Mouse (Mus musculus) lung, embryonic 15.5 days (tissue): ENCODE data around the gene Ubl7. TPM values are rescaled to one million over a fixed set of nuclear protein-coding genes. Genes with fewer than 3 reads are reported as not detected.

Source experiments
- ATAC-seq: fragments of 200-750 bp; cut with Nextera tagmentation; 2 replicates; pipeline ENCODE4 v1.8.0; 2017; ENCODE audit warnings: moderate number of reproducible peaks, borderline replicate concordance; ENCODE audit not compliant: low FRiP score, low TSS enrichment; ENCODE audit errors: extremely low read depth
- H3K27ac ChIP-seq: fragments of 300-500 bp; sonication (generic); 2 replicates; pipeline ENCODE4 v1.5.1; 2015; ENCODE audit warnings: moderate library complexity, mild to moderate bottlenecking, inconsistent platforms
- H3K27me3 ChIP-seq: fragments of 300-500 bp; sonication (generic); 2 replicates; pipeline ENCODE4 v1.6.1; 2015; ENCODE audit warnings: inconsistent platforms
- H3K36me3 ChIP-seq: fragments of 300-500 bp; sonication (generic); 2 replicates; pipeline ENCODE4 v1.6.1; 2015; ENCODE audit warnings: inconsistent platforms
- H3K4me1 ChIP-seq: fragments of 300-500 bp; sonication (generic); 2 replicates; pipeline ENCODE4 v1.6.1; 2015; ENCODE audit warnings: inconsistent platforms
- H3K4me2 ChIP-seq: fragments of 300-500 bp; sonication (generic); 2 replicates; pipeline ENCODE4 v1.6.1; 2015; ENCODE audit warnings: inconsistent platforms, mild to moderate bottlenecking, moderate library complexity
- H3K4me3 ChIP-seq: fragments of 300-500 bp; sonication (generic); 2 replicates; pipeline ENCODE4 v1.5.1; 2015; ENCODE audit warnings: mild to moderate bottlenecking, inconsistent platforms
- H3K9ac ChIP-seq: fragments of 300-500 bp; sonication (generic); 2 replicates; pipeline ENCODE4 v1.6.1; 2015; ENCODE audit warnings: inconsistent platforms
- H3K9me3 ChIP-seq: fragments of 300-500 bp; sonication (generic); 2 replicates; pipeline ENCODE4 v1.6.1; 2016; ENCODE audit warnings: inconsistent platforms
- WGBS: fragments of 180-500 bp; shearing (Covaris S2); methylation state at CpG from one replicate; pipeline ENCODE4 v1.1.7; 2015; 5-methylcytosine and 5-hydroxymethylcytosine counted together
- polyA plus RNA-seq: library from polyadenylated mRNA; unstranded; fragments of >200 nt; fragmentation: Nextera tagmentation; extraction: Ambion mirVana; gene quantifications from 2 replicates; pipeline ENCODE4 v1.2.1, GENCODE M21; 2015

The Ubl7 gene
- polyA plus RNA-seq, 1 experiment from 2014 or later = 112 TPM

DNA sequence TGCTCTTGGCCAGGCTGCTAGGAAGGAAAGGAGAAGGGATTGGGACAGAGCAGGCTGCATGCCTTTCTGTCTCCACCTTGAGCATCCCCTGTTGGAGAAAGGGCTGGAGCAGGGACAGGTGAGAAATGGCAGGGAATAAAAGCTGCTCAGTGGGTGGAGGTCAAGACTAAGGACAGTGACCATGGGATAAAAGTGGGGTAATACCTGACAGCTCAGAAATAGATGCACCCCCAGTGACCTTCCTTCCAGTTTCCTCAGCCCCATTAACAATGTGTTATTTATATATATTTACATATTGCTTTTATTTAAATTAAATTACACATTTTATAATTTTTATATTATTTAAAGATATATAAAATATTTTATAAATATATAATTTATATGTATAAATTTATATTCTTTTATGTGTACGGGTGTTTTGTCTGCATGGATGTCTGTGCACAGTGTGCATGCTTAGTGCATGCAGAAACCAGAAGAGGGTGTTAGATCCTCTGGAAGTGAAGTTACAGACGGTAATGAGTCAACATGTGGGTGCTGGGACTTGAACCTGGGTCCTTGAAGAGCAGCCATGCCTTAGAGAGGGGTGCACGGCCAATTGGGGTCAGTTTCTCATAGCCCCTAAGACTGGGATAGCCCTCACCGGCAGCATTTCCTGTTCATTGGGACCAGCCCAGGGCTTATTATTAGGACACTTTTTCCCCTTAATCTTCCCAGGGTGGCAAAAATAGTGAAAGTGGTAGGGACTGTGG is 52.6 kb downstream of the Ubl7 start:
- Histone ChIP-seq H3K27me3 (no peaks in the 10 kb centered on the region), H3K36me3 (no peaks in the 10 kb centered on the region), H3K4me2 (no peak overlapping the region), H3K9me3 (no peaks in the 10 kb centered on the region), H3K27ac (no peak overlapping the region), H3K4me3 (no peak overlapping the region), H3K9ac (no peak overlapping the region), H3K4me1 (peaks cover 11% of the 10 kb centered on the region)
- ATAC-seq = no peak
- WGBS = 78% methylated on average over 4 of the region's 4 CpGs

DNA sequence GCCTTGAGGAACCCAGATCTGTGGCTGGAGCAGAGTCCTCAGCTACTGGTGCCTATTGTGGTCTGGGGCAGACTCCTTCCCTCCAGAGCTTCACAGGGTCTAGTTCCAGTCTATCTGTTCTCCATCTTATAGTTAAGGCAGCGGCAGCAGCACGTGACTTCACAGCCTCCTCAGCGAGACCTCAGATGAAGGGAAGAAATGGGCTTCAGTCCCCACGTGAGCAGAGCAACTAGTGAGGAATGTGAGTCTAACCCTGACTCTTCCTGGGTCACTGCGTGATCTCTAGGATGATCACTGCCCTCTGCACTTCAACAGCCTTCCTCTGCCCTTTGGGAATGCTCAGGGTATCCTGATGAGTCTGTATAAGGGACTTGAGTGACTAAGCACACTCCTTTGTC is 53.2 kb downstream of the Ubl7 start:
- Histone ChIP-seq H3K4me1 (peaks cover 11% of the 10 kb centered on the region), H3K27me3 (no peaks in the 10 kb centered on the region), H3K4me2 (no peak overlapping the region), H3K4me3 (no peak overlapping the region), H3K9ac (no peak overlapping the region), H3K36me3 (no peaks in the 10 kb centered on the region), H3K27ac (no peak overlapping the region), H3K9me3 (no peaks in the 10 kb centered on the region)
- 72% methylated on average over 5 of the region's 5 CpGs for WGBS
- no peak for ATAC-seq

GRCm38 (mm10) chr9:57964528-57965250 is 53.9 kb downstream of the Ubl7 start:
- H3K27me3 ChIP-seq = no peaks in the 10 kb centered on the region
- H3K9ac ChIP-seq = no peak overlapping the region
- 76% methylated on average over 6 of the region's 6 CpGs for WGBS
- H3K4me2 ChIP-seq = no peak overlapping the region
- no peak overlapping the region for H3K4me3 ChIP-seq
- peak overlapping the region; percentile 37; the same call in 1 of the 2 replicates for H3K27ac ChIP-seq
- no peaks in the 10 kb centered on the region for H3K9me3 ChIP-seq
- H3K4me1 ChIP-seq = peaks cover 11% of the 10 kb centered on the region
- no peak for ATAC-seq
- no peaks in the 10 kb centered on the region for H3K36me3 ChIP-seq

DNA sequence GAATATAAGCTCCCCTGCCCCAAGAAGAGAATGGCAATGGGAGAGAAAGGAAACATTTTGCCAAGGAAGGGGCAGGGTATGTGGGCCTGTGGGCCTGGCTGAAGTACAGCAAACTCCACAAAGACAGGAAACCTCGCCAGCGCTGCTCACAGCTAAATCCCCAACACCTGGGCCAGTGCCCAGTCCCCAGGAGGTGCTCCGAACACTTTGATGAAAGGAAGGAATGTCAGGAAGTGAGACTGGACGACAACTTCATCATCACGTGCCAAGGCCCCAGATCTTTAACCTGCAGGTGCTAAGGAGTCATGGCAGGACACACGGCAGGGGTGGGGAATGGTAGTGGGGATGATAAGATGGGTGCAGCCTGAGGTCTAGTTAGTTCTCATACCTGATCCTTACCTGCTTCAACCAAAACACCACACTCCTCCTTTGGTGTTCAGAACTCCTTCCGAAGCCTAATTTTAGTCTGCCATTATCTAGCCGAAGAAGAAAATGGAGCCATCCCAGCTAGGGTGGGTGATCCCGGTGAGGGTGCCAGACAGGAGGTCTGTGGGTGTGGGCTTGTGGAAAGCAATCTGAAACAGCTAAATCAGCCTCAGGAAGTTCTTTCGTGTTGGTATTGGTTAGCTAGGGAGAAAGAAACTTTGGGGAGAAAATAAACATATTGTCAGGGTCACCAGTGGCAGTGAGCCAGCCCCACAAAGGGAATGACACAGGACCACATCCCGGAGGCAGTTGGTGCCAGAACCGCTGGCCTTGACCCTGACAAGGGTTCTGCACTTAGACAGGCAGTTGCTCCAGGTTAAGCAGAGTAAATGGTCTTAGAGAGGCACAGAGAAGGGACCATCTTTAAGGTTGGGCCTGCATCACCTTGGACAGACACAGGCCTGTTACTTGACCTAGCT is 54.8 kb downstream of the Ubl7 start:
- H3K4me2 ChIP-seq = no peak overlapping the region
- H3K4me1 ChIP-seq = peaks cover 11% of the 10 kb centered on the region
- H3K9me3 ChIP-seq = no peaks in the 10 kb centered on the region
- H3K27ac ChIP-seq = peak overlapping the region; percentile 37; the same call in 1 of the 2 replicates
- no peak for ATAC-seq
- no peaks in the 10 kb centered on the region for H3K36me3 ChIP-seq
- no peak overlapping the region for H3K9ac ChIP-seq
- no peaks in the 10 kb centered on the region for H3K27me3 ChIP-seq
- H3K4me3 ChIP-seq = no peak overlapping the region
- 44% methylated on average over 12 of the region's 12 CpGs for WGBS

DNA sequence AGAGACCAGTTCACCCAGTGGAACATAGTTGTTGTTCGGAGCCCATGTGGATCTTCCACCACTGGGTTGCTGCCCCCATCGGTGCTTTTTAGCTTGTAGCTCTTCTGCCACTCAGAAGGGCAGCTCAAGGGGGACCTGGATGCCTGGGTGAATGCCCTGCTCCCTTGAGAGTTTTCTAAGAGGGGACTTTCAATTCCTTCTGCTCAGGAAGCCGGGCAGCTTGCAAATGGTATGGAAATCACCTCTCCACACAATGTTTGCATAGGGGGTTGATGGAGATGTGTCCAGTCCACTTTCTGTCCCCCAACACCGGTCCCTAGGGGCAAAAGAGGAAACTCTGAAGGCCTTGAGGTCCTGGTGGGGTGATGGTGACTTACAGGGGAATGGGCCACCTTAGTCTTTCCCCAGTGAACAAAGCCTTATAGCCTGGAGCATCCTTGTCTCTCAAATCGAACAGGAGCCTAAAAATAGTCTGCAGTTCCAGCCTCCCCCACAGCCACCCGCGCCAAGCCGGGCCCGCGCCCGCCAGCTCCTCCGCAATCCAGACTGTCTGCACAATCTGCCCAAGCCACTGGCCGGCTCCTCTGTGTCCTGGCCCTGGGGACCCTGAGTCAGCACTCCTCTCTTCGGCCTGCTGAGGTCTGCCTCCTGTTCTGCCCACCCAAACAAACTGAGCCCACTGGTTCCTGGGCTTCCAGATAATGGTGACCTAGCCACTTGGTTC is 56.6 kb downstream of the Ubl7 start:
- ATAC-seq = no peak
- Histone ChIP-seq H3K4me2 (no peak overlapping the region), H3K27ac (no peak overlapping the region), H3K4me3 (no peak overlapping the region), H3K36me3 (no peaks in the 10 kb centered on the region), H3K9ac (no peak overlapping the region), H3K27me3 (no peaks in the 10 kb centered on the region), H3K9me3 (no peaks in the 10 kb centered on the region), H3K4me1 (peaks cover 15% of the 10 kb centered on the region)
- 69% methylated on average over 14 of the region's 14 CpGs for WGBS

DNA sequence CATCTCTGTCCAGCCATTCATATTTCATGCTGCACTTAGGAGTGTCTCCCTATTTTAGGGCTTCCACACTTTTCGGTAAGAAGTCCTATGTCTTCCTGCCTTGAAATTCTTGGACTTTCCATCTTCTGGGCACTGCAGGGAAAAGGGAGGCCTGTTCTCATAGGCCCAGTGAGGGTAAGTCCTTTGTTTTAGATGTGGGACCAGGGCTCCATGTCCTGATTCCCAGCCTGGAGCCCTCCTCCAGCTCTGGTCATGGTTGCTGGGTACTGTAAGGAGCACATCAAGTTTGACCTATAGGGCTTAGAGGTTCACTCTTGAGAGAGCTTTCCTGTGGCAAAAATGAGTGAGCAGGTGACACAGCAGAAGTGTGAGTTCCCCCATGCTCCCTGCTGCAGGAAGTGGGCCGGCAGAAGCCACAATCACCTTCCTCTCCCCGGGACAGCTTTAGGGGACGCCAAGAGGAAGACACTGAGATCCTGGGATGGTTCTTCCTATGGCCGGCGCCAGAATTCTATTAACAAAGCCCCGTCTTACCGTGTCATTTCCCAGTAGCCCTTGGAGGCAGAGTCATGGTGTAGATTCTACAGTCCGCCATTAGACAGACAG is 57.5 kb downstream of the Ubl7 start:
- no peak overlapping the region for H3K4me3 ChIP-seq
- ATAC-seq = no peak
- H3K27me3 ChIP-seq = no peaks in the 10 kb centered on the region
- WGBS = 76% methylated on average over 9 of the region's 9 CpGs
- H3K4me1 ChIP-seq = peaks cover 20% of the 10 kb centered on the region
- H3K36me3 ChIP-seq = no peaks in the 10 kb centered on the region
- H3K27ac ChIP-seq = no peak overlapping the region
- no peak overlapping the region for H3K9ac ChIP-seq
- no peaks in the 10 kb centered on the region for H3K9me3 ChIP-seq
- H3K4me2 ChIP-seq = no peak overlapping the region

GRCm38 (mm10) chr9:57968783-57969542 is 58.2 kb downstream of the Ubl7 start:
- H3K9me3 ChIP-seq = no peaks in the 10 kb centered on the region
- no peak overlapping the region for H3K4me2 ChIP-seq
- no peak overlapping the region for H3K9ac ChIP-seq
- H3K27me3 ChIP-seq = no peaks in the 10 kb centered on the region
- WGBS = 85% methylated on average over 8 of the region's 8 CpGs
- H3K4me3 ChIP-seq = no peak overlapping the region
- ATAC-seq = no peak
- H3K4me1 ChIP-seq = peaks cover 20% of the 10 kb centered on the region
- no peaks in the 10 kb centered on the region for H3K36me3 ChIP-seq
- no peak overlapping the region for H3K27ac ChIP-seq

DNA sequence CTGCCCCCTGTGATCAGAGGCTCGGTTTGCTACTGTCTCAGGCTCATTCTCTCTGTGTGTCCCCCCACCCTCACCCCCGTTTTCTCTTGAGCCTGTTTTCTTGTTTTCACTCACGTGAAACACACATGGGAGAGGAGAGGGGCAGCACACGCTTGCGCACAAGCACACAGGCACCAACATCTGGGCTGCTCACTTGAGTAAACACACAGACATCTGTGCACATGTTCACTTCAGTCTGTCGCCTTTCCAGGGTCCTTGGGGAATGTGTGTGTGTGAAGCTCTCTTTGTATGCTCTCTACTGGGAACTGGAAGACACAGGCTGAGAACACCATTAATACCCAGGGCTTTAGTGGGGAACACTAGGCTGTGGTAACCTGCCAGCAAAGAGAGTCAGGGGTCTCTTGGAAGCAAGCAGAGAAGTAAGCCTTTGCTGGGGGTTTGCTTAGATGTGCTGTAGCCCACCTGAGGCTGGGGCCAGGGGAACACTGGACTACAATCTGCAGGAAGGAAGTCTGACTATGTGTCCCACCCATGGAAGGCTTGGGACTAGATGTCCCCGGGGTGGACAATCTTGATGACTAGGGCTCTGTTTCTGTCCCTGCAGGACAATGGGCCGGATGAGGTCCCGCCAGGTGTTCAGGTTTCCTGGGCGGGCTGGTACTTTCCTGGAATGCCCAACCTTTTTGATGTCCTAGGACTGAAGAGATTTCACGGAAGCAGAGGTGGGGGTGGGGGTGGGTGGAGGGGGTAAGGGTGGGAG is 59.1 kb downstream of the Ubl7 start:
- no peaks in the 10 kb centered on the region for H3K36me3 ChIP-seq
- H3K4me2 ChIP-seq = no peak overlapping the region
- ATAC-seq = no peak
- no peaks in the 10 kb centered on the region for H3K27me3 ChIP-seq
- H3K9me3 ChIP-seq = no peaks in the 10 kb centered on the region
- peaks cover 18% of the 10 kb centered on the region for H3K4me1 ChIP-seq
- H3K4me3 ChIP-seq = no peak overlapping the region
- WGBS = 63% methylated on average over 11 of the region's 11 CpGs
- H3K27ac ChIP-seq = 0 out of 2 replicates have a peak overlapping the region, but pooled peaks have one; percentile 9
- H3K9ac ChIP-seq = no peak overlapping the region

- ATAC-seq = no peak
- H3K4me2 ChIP-seq = no peak overlapping the region
- 0 out of 2 replicates have a peak, but pooled peaks cover 9% of the 10 kb centered on the region for H3K4me1 ChIP-seq
- H3K27me3 ChIP-seq = no peaks in the 10 kb centered on the region
- no peaks in the 10 kb centered on the region for H3K9me3 ChIP-seq
- H3K9ac ChIP-seq = no peak overlapping the region
- no peak overlapping the region for H3K4me3 ChIP-seq
- no peak overlapping the region for H3K27ac ChIP-seq
- H3K36me3 ChIP-seq = no peaks in the 10 kb centered on the region
- 82% methylated on average over 5 of the region's 5 CpGs for WGBS
Observed at GRCm38 (mm10) chr9:57971413-57971812, 60.6 kb downstream of the Ubl7 start.

DNA sequence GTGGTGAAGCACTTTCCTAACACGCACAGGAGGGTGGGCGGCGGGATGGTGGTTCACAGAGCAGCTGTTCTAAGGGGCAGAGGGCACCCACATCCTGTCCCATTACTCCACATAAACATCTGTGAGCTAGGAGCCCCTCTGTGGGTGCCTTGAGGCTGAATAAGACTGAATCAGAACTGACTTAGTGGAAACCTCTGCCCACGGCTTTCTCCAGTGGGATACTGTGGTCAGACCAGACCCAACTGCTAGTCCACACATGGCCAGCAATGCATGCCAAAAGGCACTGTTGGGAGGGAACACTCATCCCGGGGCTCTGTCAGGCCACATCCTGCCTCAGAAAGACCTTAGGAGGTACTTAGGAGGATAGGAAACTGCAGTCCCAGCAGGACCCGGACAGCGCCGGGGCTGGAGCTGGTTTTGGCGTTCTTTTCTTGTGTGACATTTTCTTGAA is 61.4 kb downstream of the Ubl7 start:
- no peak overlapping the region for H3K4me2 ChIP-seq
- ATAC-seq = no peak
- 0 out of 2 replicates have a peak, but pooled peaks cover 9% of the 10 kb centered on the region for H3K4me1 ChIP-seq
- no peak overlapping the region for H3K4me3 ChIP-seq
- no peaks in the 10 kb centered on the region for H3K36me3 ChIP-seq
- peak overlapping the region; percentile 34; the same call in 1 of the 2 replicates for H3K27ac ChIP-seq
- H3K9ac ChIP-seq = no peak overlapping the region
- WGBS = 46% methylated on average over 9 of the region's 9 CpGs
- no peaks in the 10 kb centered on the region for H3K27me3 ChIP-seq
- no peaks in the 10 kb centered on the region for H3K9me3 ChIP-seq
